In genomic region chr7:10325462-10325861, GRCm38 (mm10) we compare ENCODE assay signal across 15 mouse cellular contexts. TPM values are rescaled to one million over a fixed set of nuclear protein-coding genes. Genes with fewer than 3 reads are reported as not detected.
"Had no signal": no experiment of that assay in that cellular context is flagged by ENCODE, and none has a peak within 500 bp of the region (broad histone marks: within the 10 kb centered on the region; RNA-seq: fewer than 3 reads in every experiment).

No protein-coding gene starts in this region.

RNA-seq across cellular contexts. Expression of gene Vmn1r66, which starts 47.7 kb away (rescaled TPM):
- total RNA-seq: gastrocnemius, adult 18-20 months; gastrocnemius, adult 8-10 months; gastrocnemius, postnatal 14 days; gastrocnemius, postnatal 36 days; heart, adult 2 months; heart, postnatal 14 days; heart, postnatal 36 days; hematopoietic stem cell, adult 5-6 weeks; hindbrain, postnatal 0 days; layer of hippocampus, adult 2 months; layer of hippocampus, postnatal 10 days; layer of hippocampus, postnatal 25 days; left cerebral cortex, adult 2 months; left cerebral cortex, postnatal 14 days; left cerebral cortex, postnatal 36 days had no signal
